Mouse (Mus musculus): ENCODE measurements around the gene Myo5c. TPM values are rescaled to one million over a fixed set of nuclear protein-coding genes. Genes with fewer than 3 reads are reported as not detected.

Gene Myo5c
- total RNA-seq, 2 experiments from 2014 or later = 4.4 to 8.4 TPM

DNA sequence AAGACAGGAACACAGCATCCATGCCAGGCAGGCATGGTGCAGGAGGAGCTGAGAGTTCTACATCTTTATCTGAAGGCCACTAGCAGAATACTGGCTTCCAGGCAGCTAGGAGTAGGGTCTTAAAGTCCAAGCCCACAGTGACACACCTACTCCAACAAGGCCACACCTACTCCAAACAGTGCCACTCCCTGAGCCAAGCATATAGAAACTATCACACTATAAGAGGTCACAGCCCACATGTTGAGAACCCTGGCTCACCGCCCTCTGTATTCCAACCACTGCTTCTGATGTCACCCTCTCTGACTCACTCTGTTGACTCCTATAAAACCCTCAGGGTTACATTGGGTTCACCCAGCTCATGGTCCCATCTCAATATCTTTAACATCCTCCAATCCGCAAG, 86.4 kb downstream of the Myo5c start:
- no peak for DNase-seq (ENCODE audit: low spot score in 2 of 2)

DNA sequence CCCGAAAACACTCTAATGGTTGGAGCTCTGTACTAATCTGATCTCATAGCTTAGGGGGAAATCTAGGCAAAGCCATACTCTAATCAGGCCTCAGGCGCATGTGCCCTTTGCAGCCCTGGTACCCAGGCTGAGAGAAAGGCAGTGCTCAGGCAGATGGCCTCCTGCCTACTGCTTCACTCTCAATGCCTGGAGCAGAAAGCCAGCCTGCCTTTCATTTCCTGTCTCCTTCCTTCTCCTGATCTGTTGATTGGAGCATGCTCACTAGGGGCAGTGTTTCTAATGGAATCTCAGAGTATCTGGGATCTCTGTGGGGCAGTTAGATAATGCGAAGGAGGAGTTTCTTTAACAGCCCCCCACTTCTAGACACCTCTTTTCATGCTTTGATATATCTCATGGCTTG, 87.5 kb downstream of the Myo5c start:
- no peak for DNase-seq (ENCODE audit: low spot score in 2 of 2)

DNA sequence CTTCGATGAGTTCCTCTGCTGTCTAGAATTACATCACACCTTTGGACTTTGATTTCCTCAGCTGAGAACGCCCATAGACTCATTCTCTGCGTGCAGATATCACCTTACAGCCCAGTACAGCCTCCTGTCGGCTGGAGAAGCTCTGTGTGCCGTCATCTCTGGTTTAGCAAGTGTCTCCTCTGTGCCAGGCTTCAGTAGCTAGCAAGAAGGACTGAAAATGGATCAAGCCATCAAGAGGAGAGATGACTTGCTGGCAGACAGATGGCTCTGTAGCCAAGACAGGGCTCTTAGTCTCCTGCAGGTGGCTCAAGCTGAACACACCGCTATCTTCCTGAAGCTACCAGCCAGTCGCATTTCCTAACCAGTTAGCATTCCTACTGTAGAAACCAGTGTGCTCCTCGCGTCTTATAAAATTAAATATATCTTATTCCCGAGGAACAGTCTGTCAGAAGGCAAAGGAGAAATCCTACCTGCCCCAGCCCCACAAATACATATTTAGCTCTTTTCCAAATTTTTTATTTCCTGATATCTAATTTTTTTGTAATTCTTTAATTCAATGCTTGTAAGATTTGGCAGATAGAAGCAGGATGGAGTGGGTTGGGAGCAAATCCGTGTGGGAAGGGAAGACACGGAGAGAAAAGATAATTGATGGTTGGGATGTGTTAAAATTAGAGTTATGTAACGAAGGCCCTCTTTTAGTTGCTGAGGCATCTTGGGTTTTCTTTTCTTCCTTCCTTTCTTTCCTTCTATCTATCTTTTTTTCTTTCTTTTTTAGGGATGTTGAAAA, 90.5 kb downstream of the Myo5c start:
- peak in 1 of 2 experiments; percentile 35 for DNase-seq (ENCODE audit: low spot score in 2 of 2)

DNA sequence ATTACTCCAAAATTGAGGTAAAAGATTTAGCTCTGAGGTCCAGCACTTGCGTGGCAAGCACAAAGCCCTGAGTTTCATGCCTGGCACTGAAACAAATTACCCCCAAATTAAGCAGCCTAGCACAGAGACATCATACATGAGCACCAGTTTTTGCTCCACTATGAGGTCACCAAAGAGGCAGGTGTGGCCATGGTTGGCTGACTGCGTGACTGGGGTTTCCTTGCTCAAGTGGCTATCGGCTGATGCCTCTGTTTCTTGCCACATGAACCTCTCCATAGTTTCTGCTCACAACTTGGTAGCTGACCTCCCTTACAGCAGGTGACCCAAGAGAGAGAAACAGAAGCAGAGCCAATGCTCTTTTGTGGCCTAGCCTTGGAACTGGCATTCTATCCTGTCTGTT, 96.2 kb downstream of the Myo5c start:
- DNase-seq (ENCODE audit: low spot score in 2 of 2) = no peak

DNA sequence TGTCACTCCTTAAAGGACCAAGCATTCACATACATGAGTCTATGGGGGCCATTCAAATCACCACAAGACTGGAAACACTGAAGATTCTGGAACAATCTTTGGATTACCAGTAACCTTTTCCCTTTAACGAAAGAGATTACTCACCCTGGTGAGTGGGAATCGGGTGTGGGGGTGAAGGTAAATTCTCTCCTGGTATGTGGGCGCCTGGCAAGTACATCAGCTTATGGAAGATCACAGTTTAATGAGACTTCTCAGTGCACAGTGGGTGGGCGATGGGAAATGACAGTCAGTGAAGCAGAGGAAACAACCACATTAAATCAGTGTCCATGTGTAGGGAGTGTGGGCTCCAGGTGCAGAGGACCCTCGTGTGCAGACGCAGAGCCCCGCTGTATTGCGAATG, 99.0 kb downstream of the Myo5c start:
- peak; percentile 59 to 76 for DNase-seq (ENCODE audit: low spot score in 2 of 2)

DNA sequence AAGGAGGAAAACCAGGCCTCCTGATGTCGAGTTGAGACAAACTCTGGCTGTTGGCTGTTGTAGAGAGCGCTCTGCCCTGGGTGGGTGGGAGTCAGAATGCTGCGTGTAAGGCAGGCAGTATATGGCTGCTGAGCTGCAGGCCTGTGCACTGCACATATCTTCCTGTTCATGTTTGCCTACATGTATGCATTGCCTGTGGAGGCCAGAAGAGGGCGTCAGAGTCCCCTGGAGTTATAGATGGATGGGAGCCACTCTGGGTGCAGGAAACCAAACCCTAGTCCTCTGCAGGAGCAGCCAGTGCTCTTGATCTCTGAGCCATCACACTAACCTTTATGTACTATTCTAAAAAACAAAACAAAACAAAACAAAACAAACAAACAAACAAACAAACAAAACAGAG, 102.6 kb downstream of the Myo5c start:
- DNase-seq (ENCODE audit: low spot score in 2 of 2) = no peak

DNA sequence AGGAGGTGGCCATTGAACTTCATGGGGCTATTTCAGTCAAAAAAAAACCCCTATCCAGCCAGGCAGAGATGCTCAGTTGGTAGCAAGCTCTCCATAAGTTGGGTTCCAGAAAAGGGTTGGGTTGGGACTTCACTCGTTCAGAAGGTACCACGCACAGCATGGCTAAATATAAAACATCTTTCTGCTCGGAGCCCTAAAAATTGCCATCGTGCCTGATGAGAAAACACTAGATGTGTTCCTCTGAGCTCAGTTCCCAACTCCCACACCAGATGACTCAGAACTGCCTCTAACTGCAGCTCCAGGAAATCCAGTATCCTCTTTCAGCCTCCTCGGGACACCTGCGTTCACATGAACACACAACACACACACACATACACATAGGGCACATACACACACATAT, 106.2 kb downstream of the Myo5c start:
- DNase-seq (ENCODE audit: low spot score in 2 of 2) = peak; percentile 62 to 80

DNA sequence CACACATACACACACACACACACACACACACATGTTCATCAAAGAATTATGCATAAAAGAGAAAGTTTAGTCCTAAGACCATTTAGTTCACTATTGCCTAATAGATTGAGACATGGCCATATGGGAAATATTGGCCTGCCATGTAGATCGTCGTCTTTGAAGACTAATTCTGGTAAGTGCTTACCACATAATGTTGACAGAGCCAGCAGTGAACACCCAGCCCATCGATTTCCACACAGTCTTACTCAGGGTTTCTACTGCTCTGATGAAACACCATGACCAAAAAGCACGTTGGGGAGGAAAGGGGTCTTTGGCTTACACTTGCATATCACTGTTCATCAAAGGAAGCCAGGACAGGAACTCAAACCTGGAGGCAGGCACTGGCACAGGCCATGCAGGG, 110.6 kb downstream of the Myo5c start:
- no peak for DNase-seq (ENCODE audit: low spot score in 2 of 2)

DNA sequence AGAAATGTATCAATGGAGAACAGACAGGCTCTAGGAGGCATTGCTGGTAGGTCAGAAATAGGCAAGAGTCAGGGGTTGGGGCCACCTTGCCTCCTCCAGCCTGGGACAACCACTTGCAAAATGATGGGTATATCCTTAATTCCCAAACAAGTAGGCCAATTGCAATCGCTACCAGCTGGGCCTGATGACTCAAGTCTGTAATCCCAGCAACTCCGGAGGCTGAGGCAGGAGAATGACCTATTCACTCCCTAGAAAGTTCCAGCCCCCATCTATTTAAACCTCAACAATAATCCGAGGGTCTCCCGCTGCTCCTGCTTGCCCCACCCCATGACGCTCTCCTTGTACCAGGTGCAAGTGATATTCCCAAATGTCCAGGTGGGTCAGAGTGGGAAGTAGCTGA, 115.6 kb downstream of the Myo5c start, which contains the start of gene Bcl2l10:
Bcl2l10 (plus strand) TSS at position 301 of the 400 bp plus-strand sequence.
- DNase-seq (ENCODE audit: low spot score in 2 of 2) = no peak

DNA sequence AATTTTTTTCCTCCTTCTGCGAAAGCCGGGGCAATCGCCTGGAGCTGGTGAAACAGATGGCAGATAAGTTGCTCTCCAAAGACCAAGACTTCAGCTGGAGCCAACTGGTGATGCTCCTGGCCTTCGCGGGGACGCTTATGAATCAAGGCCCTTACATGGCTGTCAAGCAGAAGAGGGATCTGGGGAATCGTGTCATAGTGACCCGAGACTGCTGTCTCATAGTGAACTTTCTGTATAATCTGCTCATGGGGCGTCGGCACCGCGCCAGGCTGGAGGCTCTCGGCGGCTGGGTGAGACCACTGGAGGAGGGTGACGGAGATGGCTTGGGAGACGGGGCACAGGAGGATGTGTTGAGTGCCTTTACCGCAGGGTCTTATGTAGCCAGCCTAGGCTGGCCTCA, 116.2 kb downstream of the Myo5c start:
- DNase-seq (ENCODE audit: low spot score in 2 of 2) = no peak

DNA sequence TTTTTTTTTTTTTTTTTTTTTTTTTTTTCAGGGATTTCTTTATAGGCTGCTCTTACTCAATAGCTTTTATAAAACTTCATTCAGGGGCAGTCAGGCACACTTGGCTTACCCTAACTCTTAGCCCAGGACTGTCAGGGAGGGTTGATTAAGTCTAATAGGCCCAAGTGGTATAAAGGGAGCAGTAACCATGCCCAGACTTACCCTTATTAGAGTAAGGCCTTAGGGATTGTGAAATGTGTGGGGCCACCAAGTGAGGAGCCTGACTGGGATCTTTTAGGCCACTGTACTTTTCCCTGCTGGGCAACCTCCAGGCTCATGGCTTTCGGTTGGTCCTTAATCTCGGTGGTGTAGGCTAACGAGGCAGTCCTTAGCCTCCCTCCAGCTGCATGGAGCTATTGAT, 116.8 kb downstream of the Myo5c start:
- DNase-seq (ENCODE audit: low spot score in 2 of 2) = no peak

DNA sequence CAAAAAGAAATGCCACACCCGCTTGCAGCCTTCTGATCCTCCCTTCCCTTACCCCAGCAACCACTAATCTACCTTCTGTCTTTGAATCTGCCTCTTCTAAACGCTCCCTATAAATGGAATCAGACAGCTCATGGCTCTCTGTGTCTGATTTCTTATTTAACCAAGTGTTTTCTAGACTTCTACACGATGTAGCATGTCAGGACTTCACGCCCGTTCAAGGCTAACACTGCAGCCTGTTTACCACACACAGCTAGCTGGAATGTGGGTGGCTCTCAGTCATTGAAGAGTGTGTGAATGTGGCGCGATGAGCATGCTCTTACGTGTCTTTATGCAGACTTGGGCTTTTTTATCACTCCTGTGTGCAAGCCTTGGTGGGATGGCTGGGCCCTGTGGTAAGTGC, 121.3 kb downstream of the Myo5c start:
- peak in 1 of 2 experiments; percentile 36 for DNase-seq (ENCODE audit: low spot score in 2 of 2)

Other genes starting within 250 kb of the Myo5c start
- gene Arpp19, start 194.4 kb upstream of the Myo5c start, total RNA-seq (2021) = 100 to 1,000 TPM; 457 to 468 TPM
- gene Myo5a, start 161.0 kb upstream of the Myo5c start, total RNA-seq (2021) = 100 to 1,000 TPM; 282 to 297 TPM
- gene Gnb5, start 74.3 kb downstream of the Myo5c start, total RNA-seq (2021) = 100 to 1,000 TPM; 161 to 167 TPM
- gene Bcl2l10, start 115.7 kb downstream of the Myo5c start, total RNA-seq (2021) = not detected
- 10 to 100 TPM; 58.7 to 70.7 TPM for gene Mapk6, start 178.0 kb downstream of the Myo5c start, total RNA-seq (2021)
- gene Leo1, start 209.5 kb downstream of the Myo5c start, total RNA-seq (2021) = 10 to 100 TPM; 28.8 to 32.0 TPM